Mouse (Mus musculus): ENCODE results near the gene Scg2.

The Scg2 gene

DNA sequence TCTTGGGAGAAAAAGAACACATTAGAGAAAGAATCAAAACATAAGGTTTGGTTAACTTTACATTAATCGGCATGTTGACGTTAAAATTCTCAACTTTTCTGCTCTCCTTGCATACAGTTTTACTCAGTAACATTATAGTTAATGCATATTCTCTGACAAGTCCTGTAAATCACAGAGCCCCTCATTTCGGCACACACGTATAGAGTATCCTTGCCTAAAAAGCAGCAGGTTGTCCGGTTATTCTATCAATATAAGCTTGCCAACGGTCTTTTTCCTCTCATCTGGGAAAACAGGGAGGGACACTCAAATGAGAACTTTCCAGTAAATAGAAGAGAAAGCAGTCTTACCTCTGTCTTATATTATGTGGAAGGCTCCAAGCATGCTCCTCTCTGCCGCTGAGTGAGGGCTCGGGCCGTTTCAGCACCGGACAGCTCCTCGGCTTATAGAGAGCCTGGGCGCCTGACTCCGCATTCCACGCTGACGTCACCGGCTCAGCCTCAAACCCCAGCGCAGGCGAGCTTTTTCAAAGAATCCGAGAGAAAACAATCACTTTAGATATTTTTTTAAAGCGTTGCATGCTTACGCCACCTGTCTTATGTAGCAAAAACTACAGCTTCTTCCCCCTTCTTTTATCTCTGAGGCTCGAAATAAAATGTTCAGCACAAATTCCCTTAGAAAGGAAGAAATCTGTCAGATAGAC, at the start of gene Scg2:
Gene Scg2 (minus strand): TSS at position 512 of the 700 bp plus-strand sequence.
- in situ Hi-C loops (cut with MboI; ENCODE audit: low pct_unique_long_range_greater_than_20kb in 1 of 2, low sequenced_read_pairs in 2 of 2, unreplicated experiment in 1 of 2): no loop called here

GRCm38 (mm10) chr1:79485546-79485945, 45.6 kb upstream of the Scg2 start:
- in situ Hi-C loops (cut with MboI; ENCODE audit: low pct_unique_long_range_greater_than_20kb in 1 of 2, low sequenced_read_pairs in 2 of 2, unreplicated experiment in 1 of 2): no loop called here

GRCm38 (mm10) chr1:79470856-79471255, 30.9 kb upstream of the Scg2 start:
- in situ Hi-C loops (cut with MboI; ENCODE audit: low pct_unique_long_range_greater_than_20kb in 1 of 2, low sequenced_read_pairs in 2 of 2, unreplicated experiment in 1 of 2): no loop called here

- in situ Hi-C loops (cut with MboI; ENCODE audit: low pct_unique_long_range_greater_than_20kb in 1 of 2, low sequenced_read_pairs in 2 of 2, unreplicated experiment in 1 of 2): no loop called here
Observed at GRCm38 (mm10) chr1:79469871-79470270, 30.0 kb upstream of the Scg2 start.

DNA sequence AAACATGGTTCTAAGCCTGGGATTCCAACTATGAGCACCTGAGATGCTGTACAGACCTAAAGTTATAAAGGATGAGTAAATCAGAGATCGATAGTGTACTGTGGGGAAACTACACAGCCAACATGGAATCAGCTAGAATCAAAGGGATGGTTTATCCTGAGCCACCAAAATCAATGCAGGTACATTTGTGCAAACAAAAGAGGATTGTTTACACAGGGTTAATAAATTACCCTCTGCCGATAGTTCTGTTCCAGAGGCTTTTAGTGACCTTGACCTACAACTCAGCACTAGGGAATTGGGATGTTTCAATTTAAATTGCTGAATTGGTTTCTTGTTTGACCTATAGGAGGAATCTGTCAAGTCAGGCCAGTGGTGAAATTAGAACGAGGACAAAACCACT, 26.7 kb upstream of the Scg2 start:
- in situ Hi-C loops (cut with MboI; ENCODE audit: low pct_unique_long_range_greater_than_20kb in 1 of 2, low sequenced_read_pairs in 2 of 2, unreplicated experiment in 1 of 2): no loop called here

DNA sequence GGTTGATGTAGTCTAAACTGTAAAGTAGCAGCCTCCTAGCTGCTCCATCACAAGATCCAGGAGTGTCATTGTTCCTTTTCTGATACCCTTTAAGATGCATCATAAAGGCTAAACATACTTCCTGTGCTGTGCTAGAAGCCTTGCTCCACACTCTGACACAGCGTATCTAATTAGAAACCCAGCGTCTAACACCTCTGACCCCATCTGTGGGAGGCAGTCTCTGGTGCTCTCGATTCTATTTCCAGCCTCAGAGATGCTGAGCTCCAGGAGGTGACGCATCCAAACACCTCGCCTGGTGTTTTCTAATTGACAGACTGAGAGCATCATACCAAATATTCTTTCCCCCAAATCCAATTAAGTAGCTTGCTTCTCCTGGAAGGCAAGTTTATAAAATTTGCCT, 18.6 kb upstream of the Scg2 start:
- in situ Hi-C loops (cut with MboI; ENCODE audit: low pct_unique_long_range_greater_than_20kb in 1 of 2, low sequenced_read_pairs in 2 of 2, unreplicated experiment in 1 of 2): no loop called here

- in situ Hi-C loops (cut with MboI; ENCODE audit: low pct_unique_long_range_greater_than_20kb in 1 of 2, low sequenced_read_pairs in 2 of 2, unreplicated experiment in 1 of 2): no loop called here
Observed at GRCm38 (mm10) chr1:79454164-79454563, 14.2 kb upstream of the Scg2 start.

- in situ Hi-C loops (cut with MboI; ENCODE audit: low pct_unique_long_range_greater_than_20kb in 1 of 2, low sequenced_read_pairs in 2 of 2, unreplicated experiment in 1 of 2): no loop called here
Observed at GRCm38 (mm10) chr1:79452339-79452738, 12.4 kb upstream of the Scg2 start.

DNA sequence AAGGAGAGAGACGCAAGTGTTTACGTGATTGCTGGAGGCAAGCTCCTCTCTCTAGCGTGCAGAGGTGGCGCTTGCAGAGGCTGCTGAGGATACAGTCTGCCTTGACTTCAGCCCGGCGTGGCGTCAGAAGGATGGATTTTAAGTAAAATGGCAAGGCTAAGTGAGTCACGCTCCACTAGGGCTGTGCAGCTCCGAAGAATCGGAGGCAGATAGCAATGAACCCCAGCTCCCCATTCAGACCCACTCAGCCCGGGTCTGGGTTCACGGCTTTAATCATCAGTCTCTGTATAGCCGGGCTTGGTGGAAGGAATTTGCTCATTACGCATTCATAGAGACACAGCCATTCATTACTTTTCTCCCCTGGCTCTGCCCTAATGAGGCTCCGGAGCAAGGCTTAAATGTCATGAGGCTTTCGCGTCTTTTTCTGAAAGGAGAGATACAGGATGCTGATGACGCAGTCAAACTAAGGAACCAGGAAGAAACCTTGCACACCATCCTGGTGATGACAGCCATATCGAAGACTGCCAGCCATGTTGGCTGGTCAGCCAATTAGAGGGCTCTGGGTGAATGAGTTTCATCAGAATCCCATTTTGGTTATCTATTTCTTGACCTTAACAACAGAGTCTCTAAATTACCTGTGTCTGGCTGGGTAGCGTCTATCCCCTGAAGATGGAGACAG, 10.6 kb upstream of the Scg2 start:
- in situ Hi-C loops (cut with MboI; ENCODE audit: low pct_unique_long_range_greater_than_20kb in 1 of 2, low sequenced_read_pairs in 2 of 2, unreplicated experiment in 1 of 2): no loop called here

- in situ Hi-C loops (cut with MboI; ENCODE audit: low pct_unique_long_range_greater_than_20kb in 1 of 2, low sequenced_read_pairs in 2 of 2, unreplicated experiment in 1 of 2): no loop called here
Observed at GRCm38 (mm10) chr1:79449943-79450342, 10.0 kb upstream of the Scg2 start.

- in situ Hi-C loops (cut with MboI; ENCODE audit: low pct_unique_long_range_greater_than_20kb in 1 of 2, low sequenced_read_pairs in 2 of 2, unreplicated experiment in 1 of 2): no loop called here
Observed at GRCm38 (mm10) chr1:79445586-79445985, 5.7 kb upstream of the Scg2 start.

GRCm38 (mm10) chr1:79437755-79438154, 2.2 kb downstream of the Scg2 start:
- in situ Hi-C loops (cut with MboI; ENCODE audit: low pct_unique_long_range_greater_than_20kb in 1 of 2, low sequenced_read_pairs in 2 of 2, unreplicated experiment in 1 of 2): no loop called here

GRCm38 (mm10) chr1:79436671-79437070, 3.2 kb downstream of the Scg2 start:
- in situ Hi-C loops (cut with MboI; ENCODE audit: low pct_unique_long_range_greater_than_20kb in 1 of 2, low sequenced_read_pairs in 2 of 2, unreplicated experiment in 1 of 2): no loop called here

- in situ Hi-C loops (cut with MboI; ENCODE audit: low pct_unique_long_range_greater_than_20kb in 1 of 2, low sequenced_read_pairs in 2 of 2, unreplicated experiment in 1 of 2): no loop called here
Observed at GRCm38 (mm10) chr1:79429058-79429457, 10.9 kb downstream of the Scg2 start.

GRCm38 (mm10) chr1:79415496-79415895, 24.4 kb downstream of the Scg2 start:
- in situ Hi-C loops (cut with MboI; ENCODE audit: low pct_unique_long_range_greater_than_20kb in 1 of 2, low sequenced_read_pairs in 2 of 2, unreplicated experiment in 1 of 2): no loop called here

DNA sequence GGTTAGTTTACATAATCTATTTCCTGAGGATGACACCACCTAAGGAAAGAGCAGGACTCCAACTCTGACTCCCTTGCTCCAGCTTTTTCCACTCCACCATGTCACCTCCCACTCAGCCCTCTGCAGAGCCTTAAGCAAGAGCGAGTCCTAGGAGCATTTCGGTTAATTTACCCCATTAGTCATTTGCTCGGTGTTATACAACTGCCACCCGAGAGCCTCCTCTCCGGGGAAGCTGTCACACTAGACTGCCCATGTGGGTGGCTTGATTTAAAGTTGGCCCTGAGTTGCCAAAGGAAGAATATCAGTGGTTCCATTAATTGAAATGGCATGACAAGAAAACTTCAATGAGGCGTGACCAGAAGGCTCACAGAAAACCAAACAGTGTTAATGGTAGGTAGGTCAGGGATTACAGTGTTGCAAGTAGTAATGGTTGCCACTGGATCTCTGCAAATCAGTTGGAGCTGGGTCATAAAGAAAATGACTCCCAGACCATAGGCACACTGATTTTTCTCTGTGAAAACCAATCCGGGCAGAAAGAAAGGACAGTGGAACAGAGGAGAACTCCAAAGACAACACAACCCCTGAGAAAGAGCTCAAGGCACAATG, 33.5 kb downstream of the Scg2 start:
- in situ Hi-C loops (cut with MboI; ENCODE audit: low pct_unique_long_range_greater_than_20kb in 1 of 2, low sequenced_read_pairs in 2 of 2, unreplicated experiment in 1 of 2): no loop called here

DNA sequence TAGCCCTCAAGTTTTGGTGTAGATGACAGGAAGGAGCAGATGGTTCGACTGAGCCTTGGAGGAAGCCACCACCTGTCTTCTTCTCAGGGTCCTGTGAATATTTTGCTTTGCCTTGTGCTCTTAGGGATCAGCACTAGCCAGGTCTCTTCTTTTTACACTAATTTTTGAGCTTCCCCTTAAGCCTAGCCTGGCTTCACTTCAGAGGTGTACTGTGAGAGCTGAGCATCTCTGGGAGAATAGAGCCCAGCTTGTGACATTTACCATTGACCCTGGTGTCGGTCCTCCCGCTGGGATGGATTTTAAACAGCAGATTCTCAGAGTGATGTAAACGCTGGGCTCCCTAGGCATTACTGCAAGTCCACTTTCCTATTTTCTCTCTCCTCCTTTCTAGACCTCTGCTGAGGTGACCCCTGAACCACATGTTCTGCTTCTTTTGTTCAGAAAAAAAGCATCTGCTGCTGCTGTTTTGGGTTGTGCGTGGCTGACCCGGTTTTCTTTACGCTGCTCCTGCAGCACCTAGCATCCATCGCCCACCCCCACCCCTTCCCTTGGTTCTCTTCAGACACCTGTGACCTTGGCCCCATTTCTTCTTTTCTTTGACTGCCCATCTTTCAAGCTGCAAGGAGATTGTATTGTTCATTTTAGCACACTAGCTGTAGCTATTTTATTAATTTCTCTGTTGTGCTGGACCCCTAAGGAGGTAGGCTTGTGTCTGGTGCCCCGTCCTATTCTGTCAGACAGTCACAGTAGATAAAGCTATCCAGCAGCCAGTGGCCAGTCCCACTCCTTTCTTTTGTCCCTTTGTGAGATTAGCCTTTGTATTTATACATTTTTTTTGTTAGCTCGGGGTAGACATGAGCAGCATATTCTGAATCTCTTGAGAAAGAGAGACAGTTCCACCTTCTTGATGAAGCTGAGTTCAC, 38.6 kb downstream of the Scg2 start:
- in situ Hi-C loops (cut with MboI; ENCODE audit: low pct_unique_long_range_greater_than_20kb in 1 of 2, low sequenced_read_pairs in 2 of 2, unreplicated experiment in 1 of 2): no loop called here

DNA sequence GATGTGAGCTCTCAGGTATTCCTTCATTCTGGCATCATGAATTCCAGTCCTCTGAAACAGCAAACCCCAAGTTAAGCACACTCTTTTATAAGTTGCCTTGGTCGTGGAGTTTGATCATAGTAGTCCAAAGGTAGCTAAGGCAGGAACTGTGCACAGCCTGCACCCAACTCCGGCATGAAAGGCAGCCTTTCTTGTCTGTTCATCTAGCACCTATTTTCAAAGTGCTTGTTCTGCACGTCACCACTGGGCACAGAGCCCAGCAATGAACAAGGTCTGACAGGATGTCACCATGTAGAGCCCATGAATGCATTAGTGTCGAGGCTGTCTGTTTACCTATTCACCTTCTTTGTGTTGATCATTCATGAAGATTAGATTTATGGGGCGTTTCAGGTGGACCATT, 39.6 kb downstream of the Scg2 start:
- in situ Hi-C loops (cut with MboI; ENCODE audit: low pct_unique_long_range_greater_than_20kb in 1 of 2, low sequenced_read_pairs in 2 of 2, unreplicated experiment in 1 of 2): no loop called here

All from mouse embryonic stem cell (cell line).